Mouse (Mus musculus): ENCODE measurements around the gene Taf9.

The Taf9 gene

GRCm38 (mm10) chr13:100670181-100670741 is 18.9 kb downstream of the Taf9 start:
- DNase-seq: no peak

DNA sequence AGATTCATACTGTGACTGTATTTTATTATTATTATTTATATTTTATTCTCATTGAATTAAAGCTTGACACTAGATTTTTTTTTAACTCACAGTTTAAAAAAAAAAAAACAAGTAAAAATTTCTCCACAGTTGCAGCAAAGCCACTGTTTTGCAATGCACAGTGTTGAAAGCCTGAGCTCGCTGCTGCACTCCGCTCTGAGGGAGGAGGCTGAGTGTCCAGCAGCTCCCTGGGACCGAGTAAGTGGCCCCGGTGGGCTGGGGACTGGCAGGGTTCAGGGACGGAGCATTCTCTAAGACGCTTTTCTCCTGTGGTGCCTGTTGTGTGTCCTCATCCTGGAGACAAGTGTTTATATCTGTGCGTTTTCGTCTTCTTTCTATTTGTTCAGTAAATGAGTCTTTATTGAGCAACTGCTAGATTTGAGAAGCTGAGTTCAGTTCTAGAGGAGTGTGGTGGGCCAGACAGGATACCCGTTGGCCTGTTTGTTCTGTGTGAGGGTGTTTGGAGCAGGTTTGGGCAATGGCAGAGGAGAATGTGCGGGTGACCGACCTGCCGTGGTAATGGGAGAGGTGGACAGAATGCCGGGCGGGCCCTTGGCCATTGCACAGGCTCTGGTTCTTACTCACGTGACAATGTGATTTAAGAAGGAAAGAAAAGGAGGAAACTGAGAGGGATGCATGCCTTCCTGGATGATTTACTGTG is 24.7 kb downstream of the Taf9 start:
- no peak for DNase-seq

DNA sequence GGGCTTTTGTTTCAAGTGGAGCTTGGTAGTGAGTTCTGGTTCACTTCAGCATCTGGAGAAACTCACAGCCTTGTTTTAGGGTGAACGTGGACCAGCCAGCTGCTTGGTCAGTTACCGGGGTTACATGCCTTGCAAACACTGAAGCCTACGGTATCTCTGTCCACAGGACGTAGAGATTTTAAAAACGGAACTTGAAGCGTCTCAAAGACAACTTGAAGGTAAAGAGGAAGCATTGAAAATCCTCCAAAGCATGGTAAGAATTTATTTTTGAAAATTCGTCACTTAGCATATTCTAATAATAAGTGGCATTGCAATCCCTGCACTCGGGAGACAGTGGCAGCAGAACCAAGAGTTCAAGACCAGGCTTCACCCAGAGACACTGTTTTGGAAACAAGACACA is 30.2 kb downstream of the Taf9 start:
- DNase-seq: no peak

GRCm38 (mm10) chr13:100682837-100683236 is 31.5 kb downstream of the Taf9 start:
- DNase-seq: no peak

DNA sequence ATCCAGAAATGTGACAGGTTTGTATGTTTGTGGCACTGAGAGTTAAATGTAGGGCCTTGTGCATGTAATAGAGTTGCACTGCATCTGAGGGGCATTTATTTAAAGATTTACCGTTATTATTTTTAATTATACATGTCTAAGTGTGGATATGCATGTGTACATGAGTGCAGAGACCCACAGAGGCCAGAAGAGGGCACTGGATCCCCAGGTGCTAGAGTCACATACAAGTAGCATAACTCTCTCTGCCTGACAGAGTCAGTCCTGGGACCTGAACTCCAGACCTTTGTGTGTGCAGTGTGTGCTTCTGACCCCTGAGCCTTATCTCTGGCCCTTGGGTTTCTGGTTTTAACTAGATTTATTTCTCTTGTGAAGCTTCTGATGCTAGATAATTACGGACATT is 33.0 kb downstream of the Taf9 start:
- DNase-seq: no peak

DNA sequence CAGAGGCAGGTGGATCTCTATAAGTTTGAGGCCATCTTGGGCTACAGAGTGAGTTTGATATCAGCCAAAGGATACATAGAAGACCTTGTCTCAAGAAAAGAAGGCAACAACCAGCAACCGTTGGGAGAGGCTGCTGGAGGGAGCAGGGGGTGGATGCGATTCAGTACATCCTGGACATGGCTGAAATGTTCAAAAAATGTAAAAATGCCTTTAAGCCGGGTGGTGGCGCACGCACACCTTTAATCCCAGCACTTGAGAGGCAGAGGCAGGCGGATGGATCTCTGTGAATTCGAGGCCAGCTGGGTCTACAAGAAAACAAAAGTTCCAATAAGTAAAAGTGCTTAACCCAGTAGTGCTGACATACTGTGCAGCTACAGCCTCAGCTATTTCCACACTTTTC is 36.1 kb downstream of the Taf9 start:
- no peak for DNase-seq

DNA sequence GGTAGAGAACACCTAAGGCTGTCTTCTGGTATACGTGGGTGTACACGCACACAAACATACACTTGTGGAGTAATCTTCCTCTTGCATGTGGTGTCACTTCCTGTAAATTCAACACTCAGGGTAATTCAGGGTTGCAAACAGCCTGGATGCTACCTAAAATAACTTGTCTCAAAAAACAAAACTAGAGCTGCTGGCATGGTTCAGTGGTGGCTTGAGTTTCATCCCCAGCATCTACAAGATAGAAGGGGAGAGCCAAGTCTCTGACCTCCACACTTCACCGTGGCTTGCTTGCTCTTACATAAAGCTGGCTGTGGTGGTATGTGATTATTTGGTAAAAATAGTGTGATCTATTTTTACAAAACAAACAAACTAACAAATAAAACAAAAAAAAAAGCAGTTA is 46.2 kb downstream of the Taf9 start:
- DNase-seq: no peak

- DNase-seq: no peak
Measured at GRCm38 (mm10) chr13:100698866-100699265, 47.5 kb downstream of the Taf9 start.

- peak; percentile 22 to 38 for DNase-seq
Measured at GRCm38 (mm10) chr13:100703468-100703867, 52.1 kb downstream of the Taf9 start.
